Mouse (Mus musculus) brain, embryonic 18.5 days (tissue): ENCODE measurements around the gene Selenos.

Experiments
- DNase-seq: peaks from one replicate; pipeline ENCODE4 v3.0.0-alpha.2; 2012; ENCODE audit warnings: low read depth, low spot score

The Selenos gene

GRCm38 (mm10) chr7:66118046-66118445, 38.6 kb downstream of the Selenos start:
- DNase-seq: no peak

GRCm38 (mm10) chr7:66118796-66119195, 39.3 kb downstream of the Selenos start:
- DNase-seq: no peak

GRCm38 (mm10) chr7:66120139-66120538, 40.7 kb downstream of the Selenos start:
- DNase-seq: no peak

GRCm38 (mm10) chr7:66120702-66121396, 41.4 kb downstream of the Selenos start:
- DNase-seq: no peak

- DNase-seq: no peak
Observed at GRCm38 (mm10) chr7:66124551-66124968, 45.1 kb downstream of the Selenos start.

- no peak for DNase-seq
Observed at GRCm38 (mm10) chr7:66125368-66125767, 45.9 kb downstream of the Selenos start.

GRCm38 (mm10) chr7:66127951-66128645, 48.6 kb downstream of the Selenos start:
- no peak for DNase-seq

GRCm38 (mm10) chr7:66128857-66129256, 49.4 kb downstream of the Selenos start:
- no peak for DNase-seq

- no peak for DNase-seq
Observed at GRCm38 (mm10) chr7:66130296-66130695, 50.8 kb downstream of the Selenos start.

GRCm38 (mm10) chr7:66131776-66132421, 52.5 kb downstream of the Selenos start:
- no peak for DNase-seq

- no peak for DNase-seq
Observed at GRCm38 (mm10) chr7:66134154-66134553, 54.7 kb downstream of the Selenos start.

- DNase-seq: no peak
Observed at GRCm38 (mm10) chr7:66135644-66136043, 56.2 kb downstream of the Selenos start.

GRCm38 (mm10) chr7:66136187-66136586, 56.7 kb downstream of the Selenos start:
- no peak for DNase-seq

GRCm38 (mm10) chr7:66137309-66137708, 57.9 kb downstream of the Selenos start:
- DNase-seq: no peak

GRCm38 (mm10) chr7:66138301-66138700, 58.9 kb downstream of the Selenos start:
- DNase-seq: no peak

- no peak for DNase-seq
Observed at GRCm38 (mm10) chr7:66138878-66139277, 59.4 kb downstream of the Selenos start.
